20 mouse cellular contexts compared by ENCODE assay signal in the genomic region with DNA sequence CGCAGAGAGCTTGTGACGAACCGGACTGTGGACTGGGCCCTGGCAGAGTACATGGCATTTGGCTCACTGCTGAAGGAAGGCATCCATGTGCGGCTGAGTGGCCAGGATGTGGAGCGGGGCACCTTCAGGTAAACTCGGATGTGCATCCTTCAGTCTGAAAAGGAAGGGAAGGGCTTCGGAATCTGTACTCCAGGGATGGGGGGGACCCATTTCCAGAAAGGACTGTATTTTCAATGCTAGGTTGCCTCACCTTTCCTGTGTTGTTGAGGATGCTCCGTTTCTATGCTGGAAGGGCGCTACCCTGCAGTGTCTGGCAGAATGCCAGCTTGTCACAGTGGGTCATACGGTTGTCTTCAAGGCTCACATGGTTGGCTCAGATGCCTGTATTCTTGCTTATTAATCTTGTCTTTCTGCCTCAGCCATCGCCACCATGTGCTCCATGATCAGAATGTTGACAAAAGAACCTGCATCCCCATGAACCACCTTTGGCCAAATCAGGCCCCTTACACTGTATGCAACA. TPM values are rescaled to one million over a fixed set of nuclear protein-coding genes. Genes with fewer than 3 reads are reported as not detected.
DNase-seq lines count a peak whose midpoint lies in the region; ATAC-seq lines count a peak whose summit lies in the region.
"Had no signal": no experiment of that assay in that cellular context is flagged by ENCODE, and none has a peak within 500 bp of the region (broad histone marks: within the 10 kb centered on the region; RNA-seq: fewer than 3 reads in every experiment).

No protein-coding gene starts in this region.

- no peaks in the 10 kb centered on the region for H3K27me3 ChIP-seq in midbrain, embryonic 11.5 days (ENCODE audit: control insufficient read depth, insufficient read depth, low read length)
- H3K27me3 ChIP-seq in midbrain, embryonic 16.5 days (ENCODE audit: control insufficient read depth, insufficient read depth, low read depth, low read length) = no peaks in the 10 kb centered on the region
- H3K27me3 ChIP-seq: embryonic facial prominence, embryonic 15.5 days; heart, embryonic 13.5 days; hindbrain, embryonic 15.5 days; limb, embryonic 15.5 days; liver, embryonic 15.5 days; midbrain, embryonic 13.5 days had no signal

- no peaks in the 10 kb centered on the region for H3K4me1 ChIP-seq in midbrain, embryonic 11.5 days (ENCODE audit: control insufficient read depth, insufficient read depth, low read length)
- no peaks in the 10 kb centered on the region for H3K4me1 ChIP-seq in midbrain, embryonic 16.5 days (ENCODE audit: control insufficient read depth, insufficient read depth, low read length)
- H3K4me1 ChIP-seq: embryonic facial prominence, embryonic 15.5 days; heart, embryonic 13.5 days; hindbrain, embryonic 15.5 days; limb, embryonic 15.5 days; liver, embryonic 15.5 days; midbrain, embryonic 13.5 days had no signal

- H3K4me2 ChIP-seq in midbrain, embryonic 11.5 days = no peak overlapping the region
- no peak overlapping the region for H3K4me2 ChIP-seq in midbrain, embryonic 16.5 days (ENCODE audit: low read length)
- H3K4me2 ChIP-seq: embryonic facial prominence, embryonic 15.5 days; heart, embryonic 13.5 days; hindbrain, embryonic 15.5 days; limb, embryonic 15.5 days; liver, embryonic 15.5 days; midbrain, embryonic 13.5 days had no signal

- no peak overlapping the region for H3K27ac ChIP-seq in midbrain, embryonic 11.5 days (ENCODE audit: low read depth, low read length)
- H3K27ac ChIP-seq in midbrain, embryonic 16.5 days (ENCODE audit: low read length) = no peak overlapping the region
- H3K27ac ChIP-seq: embryonic facial prominence, embryonic 15.5 days; heart, embryonic 13.5 days; hindbrain, embryonic 15.5 days; limb, embryonic 15.5 days; liver, embryonic 15.5 days; macrophage; midbrain, embryonic 13.5 days had no signal

- 95% methylated on average over 11 of the region's 11 CpGs for WGBS in midbrain, embryonic 11.5 days
- 83% methylated on average over 11 of the region's 11 CpGs for WGBS in midbrain, embryonic 16.5 days

- ATAC-seq in cerebellum, adult (ENCODE audit: insufficient number of reproducible peaks, low FRiP score, low TSS enrichment) = no peak
- ATAC-seq in midbrain, embryonic 11.5 days (ENCODE audit: low FRiP score) = no peak
- ATAC-seq in midbrain, embryonic 16.5 days = no peak
- ATAC-seq: intestine, embryonic 16.5 days; midbrain, embryonic 13.5 days had no signal

- H3K9me3 ChIP-seq in midbrain, embryonic 11.5 days (ENCODE audit: control insufficient read depth, low read length) = no peaks in the 10 kb centered on the region
- no peaks in the 10 kb centered on the region for H3K9me3 ChIP-seq in midbrain, embryonic 16.5 days (replicated peaks; ENCODE audit: control insufficient read depth, low read length, poor library complexity, severe bottlenecking)
- H3K9me3 ChIP-seq: embryonic facial prominence, embryonic 15.5 days; heart, embryonic 13.5 days; hindbrain, embryonic 15.5 days; limb, embryonic 15.5 days; liver, embryonic 15.5 days; midbrain, embryonic 13.5 days had no signal

- no peak overlapping the region for H3K9ac ChIP-seq in midbrain, embryonic 11.5 days (ENCODE audit: low read length)
- no peak overlapping the region for H3K9ac ChIP-seq in midbrain, embryonic 16.5 days (ENCODE audit: low read depth, low read length)
- H3K9ac ChIP-seq: embryonic facial prominence, embryonic 15.5 days; heart, embryonic 13.5 days; hindbrain, embryonic 15.5 days; limb, embryonic 15.5 days; liver, embryonic 15.5 days; midbrain, embryonic 13.5 days had no signal

- H3K4me3 ChIP-seq in midbrain, embryonic 11.5 days (ENCODE audit: low read depth, low read length) = no peak overlapping the region
- no peak overlapping the region for H3K4me3 ChIP-seq in midbrain, embryonic 16.5 days (ENCODE audit: low read depth, low read length)
- H3K4me3 ChIP-seq: embryonic facial prominence, embryonic 15.5 days; heart, embryonic 13.5 days; hindbrain, embryonic 15.5 days; limb, embryonic 15.5 days; liver, embryonic 15.5 days; midbrain, embryonic 13.5 days had no signal

- DNase-seq in cerebellum, adult 11 months = peak; percentile 47
- DNase-seq in midbrain, embryonic 11.5 days (ENCODE audit: low spot score, missing footprints) = peak; percentile 56
- peak; percentile 59 to 67 for DNase-seq in cerebellum, adult 18-20 months
- peak; percentile 68 to 77 for DNase-seq in cerebellum, postnatal 25 days
- DNase-seq in layer of hippocampus, adult 8-10 months (ENCODE audit: low spot score in 2 of 2) = no peak
- DNase-seq in frontal cortex, postnatal 10 days (ENCODE audit: low spot score in 2 of 2) = no peak
- DNase-seq: heart, adult 18-20 months; heart, postnatal 36 days; layer of hippocampus, postnatal 36 days; right cerebral cortex, postnatal 4 days had no signal

- peaks cover 39% of the 10 kb centered on the region for H3K36me3 ChIP-seq in midbrain, embryonic 11.5 days (ENCODE audit: control insufficient read depth, insufficient read depth, low read length)
- peaks cover 68% of the 10 kb centered on the region for H3K36me3 ChIP-seq in midbrain, embryonic 16.5 days (ENCODE audit: control insufficient read depth, insufficient read depth, low read length)

RNA-seq across cellular contexts. Expression of a gene that starts 40.1 kb away (rescaled TPM):
- polyA plus RNA-seq in midbrain, embryonic 11.5 days (2014; fragmentation: Nextera tagmentation; extraction: Ambion mirVana) = 13.3 and 16.4 TPM in 2 replicates
- 30.2 and 33.4 TPM in 2 replicates for polyA plus RNA-seq in midbrain, embryonic 16.5 days (2015; fragmentation: Nextera tagmentation; extraction: Ambion mirVana)
- total RNA-seq in layer of hippocampus, adult 8-10 months (2022) = 100 to 1,000 TPM; 157 to 169 (median 159) TPM

RNA-seq across cellular contexts. Expression of a gene that starts 57.3 kb away (rescaled TPM):
- polyA plus RNA-seq in midbrain, embryonic 11.5 days (2014; fragmentation: Nextera tagmentation; extraction: Ambion mirVana) = 80.4 and 81.3 TPM in 2 replicates
- 125 and 127 TPM in 2 replicates for polyA plus RNA-seq in midbrain, embryonic 16.5 days (2015; fragmentation: Nextera tagmentation; extraction: Ambion mirVana)
- total RNA-seq in layer of hippocampus, adult 8-10 months (2022) = 100 to 1,000 TPM; 218 to 238 (median 227) TPM

Comparison
In these comparisons a context has a peak if more than half of its experiments do, and no peak if none do; other contexts are left out.
1. DNase-seq: peak in cerebellum, adult 11 months (single experiment), midbrain, embryonic 11.5 days (single experiment), cerebellum, adult 18-20 months (2 of 2) and cerebellum, postnatal 25 days (2 of 2); none in layer of hippocampus, adult 8-10 months (0 of 2) and frontal cortex, postnatal 10 days (0 of 2).